Mouse (Mus musculus): ENCODE measurements around the gene Urb1.
A peak's percentile ranks its signal among the peaks of the same experiment; 100 is the strongest.

The Urb1 gene

DNA sequence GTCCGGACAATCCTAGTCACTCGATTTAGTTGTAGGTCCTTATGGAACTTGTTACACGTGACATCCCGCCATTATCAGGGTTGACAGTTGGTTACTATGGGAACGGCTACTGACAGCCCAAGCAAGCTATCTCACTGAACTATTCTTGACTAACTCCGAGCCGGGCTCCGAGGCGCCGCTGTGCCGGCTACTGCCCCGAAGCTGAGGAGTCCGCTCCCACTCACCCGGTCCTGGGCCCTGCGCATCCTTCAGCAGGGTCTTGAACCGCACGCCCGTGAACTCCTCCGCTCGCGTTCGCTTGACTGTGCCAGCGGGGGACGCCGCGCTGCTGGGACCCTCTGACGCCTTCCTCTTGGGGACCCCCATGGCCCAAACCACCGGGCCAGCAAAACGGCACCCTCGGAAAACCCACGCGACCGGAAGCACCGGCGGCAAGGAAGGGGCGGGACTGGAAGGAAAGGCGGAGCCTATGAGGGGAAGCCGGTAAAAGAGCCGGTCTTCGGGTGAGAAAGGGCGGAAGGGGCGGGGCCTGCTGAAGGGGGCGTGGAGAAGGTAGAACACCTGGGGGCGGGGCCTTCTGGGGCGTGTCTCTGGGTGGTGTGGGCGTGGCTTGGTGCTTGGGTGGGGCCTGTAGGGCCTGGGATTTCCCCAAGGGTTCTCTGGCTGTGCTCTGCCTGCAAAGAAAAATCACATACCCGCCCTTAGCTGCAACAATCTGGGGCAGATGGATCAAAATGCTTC is at the start of gene Urb1:
Urb1 (minus strand) TSS at position 439 of the 741 bp plus-strand sequence.
- DNase-seq (ENCODE audit: low read depth in 2 of 2, low spot score in 2 of 2), result peak; percentile 100

DNA sequence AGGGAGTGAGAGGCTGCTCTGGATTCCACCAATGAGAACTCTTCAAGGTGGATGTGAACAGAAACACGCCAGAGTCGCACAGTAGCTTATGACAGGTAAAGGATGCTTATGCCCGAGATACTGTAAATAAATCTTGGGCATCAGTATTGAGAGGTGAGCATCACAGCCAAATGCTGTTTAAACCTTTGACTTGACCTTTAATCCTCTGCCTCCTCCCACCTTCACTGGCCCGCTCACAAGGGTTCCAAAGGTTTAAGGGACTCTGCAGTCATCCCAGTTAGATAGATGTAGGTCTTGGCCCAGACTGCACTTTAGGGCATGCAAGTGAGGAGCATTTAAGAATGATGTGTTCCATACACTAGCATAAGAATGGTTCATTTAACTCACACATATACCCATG is 48.0 kb upstream of the Urb1 start:
- no peak for DNase-seq (ENCODE audit: low read depth in 2 of 2, low spot score in 2 of 2)

- DNase-seq (ENCODE audit: low read depth in 2 of 2, low spot score in 2 of 2), result no peak
Observed at GRCm38 (mm10) chr16:90856552-90857200, 46.5 kb upstream of the Urb1 start.

DNA sequence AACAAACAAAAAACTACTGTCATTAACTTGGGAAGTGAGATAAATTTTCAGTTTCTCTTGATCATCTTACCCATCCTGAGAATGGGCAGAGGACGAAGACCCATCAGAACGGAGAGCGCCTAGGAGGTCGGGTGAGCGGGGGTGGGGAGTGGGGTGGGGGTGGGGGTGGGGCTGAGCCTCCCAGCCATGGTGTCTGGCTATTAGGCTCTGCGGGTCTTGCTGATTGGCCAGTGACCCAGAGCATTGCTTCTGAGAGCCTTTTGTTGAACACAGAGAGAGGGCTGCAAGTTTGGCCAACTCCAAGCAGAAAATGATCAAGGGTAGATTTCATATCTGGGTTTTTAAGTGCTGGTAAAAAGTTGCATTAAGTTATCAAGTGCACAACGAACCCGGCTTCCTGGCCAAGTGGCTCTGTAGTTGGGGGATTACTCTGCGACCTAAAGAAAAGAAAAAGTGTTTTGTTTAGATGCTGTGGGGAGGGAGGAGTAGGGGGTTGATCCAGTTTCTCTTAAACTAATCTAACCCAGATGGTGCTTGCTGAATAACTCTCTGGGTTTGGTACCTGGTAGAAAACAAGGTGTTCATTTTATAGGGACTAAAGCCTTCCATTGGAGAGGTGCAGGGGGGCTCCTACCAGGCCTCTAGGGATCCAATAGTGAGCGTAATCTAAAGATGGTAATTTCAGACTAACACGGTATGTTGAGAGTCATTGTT is 41.6 kb upstream of the Urb1 start:
- no peak for DNase-seq (ENCODE audit: low read depth in 2 of 2, low spot score in 2 of 2)

GRCm38 (mm10) chr16:90850881-90851280 is 40.7 kb upstream of the Urb1 start:
- DNase-seq (ENCODE audit: low read depth in 2 of 2, low spot score in 2 of 2), result no peak

GRCm38 (mm10) chr16:90849262-90849661 is 39.0 kb upstream of the Urb1 start:
- no peak for DNase-seq (ENCODE audit: low read depth in 2 of 2, low spot score in 2 of 2)

- DNase-seq (ENCODE audit: low read depth in 2 of 2, low spot score in 2 of 2), result no peak
Observed at GRCm38 (mm10) chr16:90848697-90849096, 38.5 kb upstream of the Urb1 start.

- no peak for DNase-seq (ENCODE audit: low read depth in 2 of 2, low spot score in 2 of 2)
Observed at GRCm38 (mm10) chr16:90845591-90845990, 35.4 kb upstream of the Urb1 start.

DNA sequence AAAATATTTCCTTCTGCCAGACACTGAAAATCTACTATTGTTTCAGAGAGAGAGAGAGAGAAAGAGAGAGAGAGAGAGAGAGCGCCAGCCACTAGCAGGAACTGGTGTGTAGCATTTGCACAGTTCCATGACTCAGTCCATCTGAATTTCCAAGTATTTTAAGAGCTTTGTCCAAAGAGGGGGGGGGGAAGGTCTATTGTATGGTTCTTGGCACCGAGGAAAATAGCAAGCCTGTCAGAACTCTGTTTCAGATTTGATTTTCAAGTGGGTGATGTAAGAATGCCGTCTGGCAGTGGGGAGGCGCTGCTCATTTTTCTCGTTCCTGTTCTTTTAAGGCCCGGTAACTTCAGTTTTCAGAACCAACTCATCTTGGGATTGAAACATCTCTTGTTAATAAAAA is 34.8 kb upstream of the Urb1 start:
- no peak for DNase-seq (ENCODE audit: low read depth in 2 of 2, low spot score in 2 of 2)

DNA sequence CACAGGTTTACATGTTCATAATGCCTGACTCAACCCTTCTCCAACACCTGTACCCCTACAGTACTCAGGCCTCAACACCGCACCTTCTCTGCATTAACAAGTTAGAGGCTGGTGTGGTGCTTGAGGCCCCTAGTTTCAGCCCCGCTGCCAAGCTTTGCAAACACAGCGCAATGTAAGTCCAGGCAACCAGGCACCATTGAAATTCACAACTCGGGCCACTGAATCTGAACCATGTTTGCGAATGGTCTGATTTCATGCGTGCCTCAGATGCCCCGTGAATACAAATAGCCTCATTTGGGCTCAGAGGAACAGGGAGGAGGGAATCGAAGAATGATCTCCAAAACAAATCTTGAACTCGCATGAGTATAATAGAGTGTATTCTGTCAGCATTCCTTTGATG is 32.0 kb upstream of the Urb1 start:
- no peak for DNase-seq (ENCODE audit: low read depth in 2 of 2, low spot score in 2 of 2)

GRCm38 (mm10) chr16:90837431-90837830 is 27.2 kb upstream of the Urb1 start:
- no peak for DNase-seq (ENCODE audit: low read depth in 2 of 2, low spot score in 2 of 2)

GRCm38 (mm10) chr16:90833041-90833791 is 23.0 kb upstream of the Urb1 start:
- no peak for DNase-seq (ENCODE audit: low read depth in 2 of 2, low spot score in 2 of 2)

- no peak for DNase-seq (ENCODE audit: low read depth in 2 of 2, low spot score in 2 of 2)
Observed at GRCm38 (mm10) chr16:90832495-90832894, 22.3 kb upstream of the Urb1 start.

DNA sequence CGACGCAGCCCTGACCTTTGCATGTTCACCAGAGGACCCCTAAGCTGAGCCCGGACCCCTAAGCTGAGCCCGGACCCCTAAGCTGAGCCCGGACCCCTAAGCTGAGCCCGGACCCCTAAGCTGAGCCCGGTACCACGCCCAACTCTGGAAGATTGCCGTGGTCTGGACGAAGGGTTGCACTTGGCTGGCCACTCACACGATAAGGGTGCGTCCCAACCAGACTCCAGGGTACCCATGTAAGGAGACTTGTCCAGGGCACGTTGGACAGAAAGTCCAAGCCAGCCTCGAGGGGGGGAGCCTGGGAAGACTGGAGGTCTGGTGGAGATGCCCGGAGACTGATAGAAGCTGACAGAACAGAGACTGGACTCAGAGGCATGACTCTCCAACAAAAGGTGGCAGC is 21.5 kb upstream of the Urb1 start:
- no peak for DNase-seq (ENCODE audit: low read depth in 2 of 2, low spot score in 2 of 2)

DNA sequence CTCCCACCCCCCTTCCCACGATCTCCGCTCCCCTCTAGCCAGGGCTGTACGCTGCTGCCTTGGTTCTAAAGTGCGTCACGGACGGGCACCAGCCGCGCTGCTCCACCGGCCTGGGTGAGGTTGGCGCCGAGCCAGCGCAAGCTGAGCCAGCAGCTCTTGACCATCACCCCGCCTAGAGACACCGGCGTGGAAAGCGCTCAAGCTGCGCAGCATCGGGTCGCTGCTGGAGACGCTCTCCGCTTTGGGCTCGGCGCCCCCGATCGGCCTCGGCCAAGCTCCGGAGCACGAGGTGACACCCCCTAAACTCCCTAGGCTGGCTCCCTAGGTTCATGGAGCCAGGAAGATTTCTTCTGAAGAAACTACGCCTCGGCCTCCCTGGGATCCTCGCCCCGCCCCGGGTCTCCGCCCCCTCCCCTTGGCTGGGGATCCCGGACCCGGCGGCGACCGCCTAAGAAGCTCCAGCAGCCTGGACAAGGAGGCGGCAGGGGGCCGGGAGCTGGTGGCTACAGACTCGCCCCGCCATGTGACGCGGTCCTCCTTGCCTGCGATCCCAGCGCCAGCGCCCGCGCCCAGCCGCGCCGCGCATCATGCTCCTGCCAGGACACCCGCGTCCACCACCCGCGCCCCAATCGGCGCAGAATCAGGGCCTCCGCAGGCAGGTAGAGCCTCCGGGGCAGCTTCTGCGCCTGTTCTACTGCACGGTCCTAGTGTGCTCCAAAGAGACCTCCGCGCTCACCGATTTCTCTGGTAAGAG is 20.6 kb upstream of the Urb1 start:
- no peak for DNase-seq (ENCODE audit: low read depth in 2 of 2, low spot score in 2 of 2)

DNA sequence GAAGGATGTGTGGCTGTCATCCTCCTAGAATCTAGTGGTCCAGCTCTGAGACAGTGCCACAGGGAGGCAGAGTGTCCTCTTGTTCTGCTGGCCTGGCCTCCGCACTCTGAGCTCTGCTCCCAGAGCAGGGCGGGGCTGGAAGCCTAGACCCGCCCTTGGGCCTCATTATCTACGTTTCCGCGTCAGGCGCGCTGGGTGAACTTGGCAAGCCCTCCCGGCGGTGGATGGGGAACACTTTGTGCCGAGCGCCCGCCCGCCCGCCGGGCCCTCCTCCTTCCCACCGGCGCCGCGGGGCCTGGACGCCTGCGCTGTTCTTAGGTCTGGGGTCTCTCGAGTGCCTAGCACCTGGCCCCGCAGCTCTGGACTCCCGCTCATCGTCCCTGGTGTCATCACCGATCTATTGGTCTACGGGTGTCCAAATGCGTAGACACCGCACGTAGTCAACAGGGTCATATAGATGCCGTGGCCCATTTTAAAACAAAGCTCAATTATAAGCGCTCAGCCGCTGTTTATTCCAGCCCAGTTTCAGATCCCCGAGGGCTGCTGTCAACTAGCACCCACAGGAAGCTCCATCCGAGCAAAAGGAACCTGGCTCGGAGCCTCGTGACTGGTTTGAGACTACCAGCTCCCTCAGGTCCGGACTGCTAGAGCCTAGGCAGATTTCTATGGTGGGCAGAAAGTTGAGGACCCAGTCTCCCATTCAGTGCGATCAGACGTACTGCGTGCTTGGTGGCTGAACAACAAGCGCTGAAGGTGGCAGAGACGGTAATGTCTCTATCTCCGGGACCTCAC is 19.9 kb upstream of the Urb1 start:
- DNase-seq (ENCODE audit: low read depth in 2 of 2, low spot score in 2 of 2), result peak in 1 of 2 experiments; percentile 15

GRCm38 (mm10) chr16:90829136-90829535 is 18.9 kb upstream of the Urb1 start:
- no peak for DNase-seq (ENCODE audit: low read depth in 2 of 2, low spot score in 2 of 2)

DNA sequence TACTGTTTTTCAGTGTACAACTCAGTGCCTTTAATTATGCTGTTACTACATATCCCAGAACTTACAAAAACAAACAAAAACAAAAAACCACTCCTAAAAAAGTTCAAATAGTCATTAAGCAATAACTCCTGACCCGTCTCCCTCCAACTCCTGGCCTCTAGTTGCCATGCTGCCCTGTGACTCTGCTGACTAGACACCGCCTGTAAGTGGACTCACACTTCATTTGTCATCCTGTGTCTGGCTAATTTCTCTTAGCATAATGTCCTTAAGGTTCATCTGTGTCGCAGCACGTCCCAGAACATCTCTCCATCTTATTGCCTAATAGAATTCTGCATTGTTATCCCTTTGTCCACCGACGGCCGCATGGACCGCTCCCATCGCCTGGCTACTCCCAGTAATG is 17.3 kb upstream of the Urb1 start:
- no peak for DNase-seq (ENCODE audit: low read depth in 2 of 2, low spot score in 2 of 2)

DNA sequence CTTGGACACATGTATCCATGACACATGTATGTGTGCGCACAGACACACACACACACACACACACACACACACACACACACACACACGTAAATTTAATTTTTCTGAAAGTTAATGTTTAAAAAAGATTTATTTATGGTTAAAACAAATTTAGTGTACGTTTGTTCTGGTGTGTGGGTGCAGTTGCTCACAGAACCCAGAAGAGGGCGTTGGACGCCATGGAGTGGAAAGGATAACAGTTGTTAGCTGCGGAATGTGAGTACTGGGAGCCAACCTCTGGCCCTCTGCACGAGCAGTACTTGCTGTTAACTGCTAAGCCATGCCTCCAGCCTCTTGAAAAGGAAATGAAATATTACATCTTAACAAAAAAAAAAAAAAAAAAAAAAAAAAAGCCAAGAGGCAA is 16.2 kb upstream of the Urb1 start, which contains the start of gene Eva1c:
Eva1c (plus strand) TSS at position 263 of the 400 bp plus-strand sequence.
- no peak for DNase-seq (ENCODE audit: low read depth in 2 of 2, low spot score in 2 of 2)

GRCm38 (mm10) chr16:90826041-90826440 is 15.8 kb upstream of the Urb1 start:
- DNase-seq (ENCODE audit: low read depth in 2 of 2, low spot score in 2 of 2), result no peak

All from CD8-positive naive resting alpha-beta T cell, adult 2 months (primary cell).